Mouse (Mus musculus) erythroblast, embryonic 14.5 days (primary cell): ENCODE data around the gene Nup54.

Experiments used
- GATA1 ChIP-seq: IDR thresholded peaks from 2 replicates; pipeline ENCODE4 v1.6.1; 2012; ENCODE audit warnings: low read length, inconsistent platforms, mixed read lengths
- TAL1 ChIP-seq: IDR thresholded peaks from 3 replicates; pipeline ENCODE4 v1.6.1; 2012; ENCODE audit warnings: low read length, inconsistent platforms, mixed read lengths

GRCm38 (mm10) chr5:92368392-92368791 lies 66.6 kb downstream of the Nup54 start:
- no peak for TF ChIP-seq GATA1
- no peak for TF ChIP-seq TAL1
